Mouse (Mus musculus) CD4-positive naive resting alpha-beta T cell, adult 57 days (primary cell): ENCODE data around the gene Trim38. TPM values are rescaled to one million over a fixed set of nuclear protein-coding genes. Genes with fewer than 3 reads are reported as not detected.

Experiments used
- total RNA-seq: library from RNA; stranded (reverse); gene quantifications from one replicate; pipeline ENCODE4 v1.2.4, GENCODE M21; 2023

The Trim38 gene
- total RNA-seq, result not detected

GRCm38 (mm10) chr13:23769613-23770012, at the start of gene Trim38:
Gene Trim38, plus strand, starts transcription at chr13:23769913.

GRCm38 (mm10) chr13:23738677-23739068, 31.0 kb upstream of the Trim38 start, which contains the start of gene Hist1h1c:
Gene Hist1h1c, plus strand, starts transcription at chr13:23738808.

GRCm38 (mm10) chr13:23745381-23746161, 24.1 kb upstream of the Trim38 start, which contains the start of gene Hist1h3c:
Gene Hist1h3c, minus strand, starts transcription at chr13:23745602.

GRCm38 (mm10) chr13:23746201-23747080, 23.3 kb upstream of the Trim38 start, which contains the start of gene Hist1h2bb:
Gene Hist1h2bb, plus strand, starts transcription at chr13:23746734.

GRCm38 (mm10) chr13:23750839-23751477, 18.8 kb upstream of the Trim38 start, which contains the start of gene Hist1h2ab:
Gene Hist1h2ab, plus strand, starts transcription at chr13:23751126.

GRCm38 (mm10) chr13:23752067-23752741, 17.5 kb upstream of the Trim38 start, which contains the start of gene Hist1h3b:
Gene Hist1h3b, plus strand, starts transcription at chr13:23752267.

GRCm38 (mm10) chr13:23756790-23757189, 12.9 kb upstream of the Trim38 start, which contains the start of gene Hist1h4b:
Gene Hist1h4b, plus strand, starts transcription at chr13:23757013.

GRCm38 (mm10) chr13:23760972-23761864, 8.5 kb upstream of the Trim38 start, which contains the start of gene Hist1h4a:
Gene Hist1h4a, minus strand, starts transcription at chr13:23761230.

GRCm38 (mm10) chr13:23761871-23762821, 7.6 kb upstream of the Trim38 start, which contains the start of gene Hist1h3a:
Gene Hist1h3a, minus strand, starts transcription at chr13:23762386.

GRCm38 (mm10) chr13:23763586-23764323, 6.0 kb upstream of the Trim38 start, which contains the start of gene Hist1h1a:
Gene Hist1h1a, plus strand, starts transcription at chr13:23763666.

GRCm38 (mm10) chr13:23806422-23807052, 36.8 kb downstream of the Trim38 start, which contains the start of gene Slc17a2:
Gene Slc17a2, plus strand, starts transcription at chr13:23806993.

GRCm38 (mm10) chr13:23839308-23839707, 69.6 kb downstream of the Trim38 start, which contains the start of gene Slc17a3:
Gene Slc17a3, plus strand, starts transcription at chr13:23839434.

Other genes starting within 250 kb of the Trim38 start
- gene Hist1h4h, start 238.9 kb upstream of the Trim38 start, total RNA-seq, result 194 TPM
- gene Hist1h2af, start 236.0 kb upstream of the Trim38 start, total RNA-seq, result 10.1 TPM
- not detected for gene Hist1h3g, start 234.5 kb upstream of the Trim38 start, total RNA-seq
- gene Hist1h2bh, start 226.5 kb upstream of the Trim38 start, total RNA-seq, result 4.1 TPM
- 49.5 TPM for gene Hist1h3f, start 225.9 kb upstream of the Trim38 start, total RNA-seq
- 34.0 TPM for gene Hist1h4f, start 218.3 kb upstream of the Trim38 start, total RNA-seq
- gene Hist1h1d, start 216.7 kb upstream of the Trim38 start, total RNA-seq, result 5.9 TPM
- gene Hist1h3e, start 207.5 kb upstream of the Trim38 start, total RNA-seq, result 112 TPM
- gene Hist1h2ae, start 198.7 kb upstream of the Trim38 start, total RNA-seq, result 7.7 TPM
- gene Hist1h2bg, start 198.5 kb upstream of the Trim38 start, total RNA-seq, result 132 TPM
- gene Hist1h2bf, start 195.7 kb upstream of the Trim38 start, total RNA-seq, result 76.2 TPM
- gene Hist1h2ad, start 195.5 kb upstream of the Trim38 start, total RNA-seq, result 2.4 TPM
- gene Hist1h3d, start 194.2 kb upstream of the Trim38 start, total RNA-seq, result 2.3 TPM
- gene Hist1h4d, start 188.3 kb upstream of the Trim38 start, total RNA-seq, result 124 TPM
- 10.8 TPM for gene Hist1h2be, start 148.8 kb upstream of the Trim38 start, total RNA-seq
- 135 TPM for gene Hist1h1e, start 147.4 kb upstream of the Trim38 start, total RNA-seq
- gene Hist1h2ac, start 86.0 kb upstream of the Trim38 start, total RNA-seq, result 8.0 TPM
- gene Hist1h2bc, start 85.7 kb upstream of the Trim38 start, total RNA-seq, result 12.8 TPM
- gene Hist1h1t, start 74.1 kb upstream of the Trim38 start, total RNA-seq, result not detected
- gene Hist1h4c, start 71.5 kb upstream of the Trim38 start, total RNA-seq, result 109 TPM
- 4.6 TPM for gene Hfe, start 59.1 kb upstream of the Trim38 start, total RNA-seq
- 627 TPM for gene Hist1h1c, start 31.1 kb upstream of the Trim38 start, total RNA-seq
- gene Hist1h3c, start 24.3 kb upstream of the Trim38 start, total RNA-seq, result 6.9 TPM
- 12.3 TPM for gene Hist1h2bb, start 23.2 kb upstream of the Trim38 start, total RNA-seq
- gene Hist1h2ab, start 18.8 kb upstream of the Trim38 start, total RNA-seq, result 12.8 TPM
- gene Hist1h3b, start 17.6 kb upstream of the Trim38 start, total RNA-seq, result 15.6 TPM
- gene Hist1h4b, start 12.9 kb upstream of the Trim38 start, total RNA-seq, result 29.3 TPM
- 93.4 TPM for gene Hist1h4a, start 8.7 kb upstream of the Trim38 start, total RNA-seq
- gene Hist1h3a, start 7.5 kb upstream of the Trim38 start, total RNA-seq, result 100 TPM
- 22.0 TPM for gene Hist1h1a, start 6.2 kb upstream of the Trim38 start, total RNA-seq
- gene Slc17a2, start 37.1 kb downstream of the Trim38 start, total RNA-seq, result not detected
- gene Slc17a3, start 69.5 kb downstream of the Trim38 start, total RNA-seq, result not detected
- not detected for gene Slc17a1, start 97.8 kb downstream of the Trim38 start, total RNA-seq
- gene Slc17a4, start 145.1 kb downstream of the Trim38 start, total RNA-seq, result not detected
- not detected for gene Hist1h2ba, start 164.2 kb downstream of the Trim38 start, total RNA-seq
- gene Hist1h2aa, start 164.5 kb downstream of the Trim38 start, total RNA-seq, result not detected
- not detected for gene Scgn, start 221.3 kb downstream of the Trim38 start, total RNA-seq